Mouse (Mus musculus): Measurements from ENCODE around the gene Nup133. TPM values are rescaled to one million over a fixed set of nuclear protein-coding genes. Genes with fewer than 3 reads are reported as not detected.

The Nup133 gene
- polyA plus RNA-seq, 1 experiment from 2014 or later, result 52.3 TPM

DNA sequence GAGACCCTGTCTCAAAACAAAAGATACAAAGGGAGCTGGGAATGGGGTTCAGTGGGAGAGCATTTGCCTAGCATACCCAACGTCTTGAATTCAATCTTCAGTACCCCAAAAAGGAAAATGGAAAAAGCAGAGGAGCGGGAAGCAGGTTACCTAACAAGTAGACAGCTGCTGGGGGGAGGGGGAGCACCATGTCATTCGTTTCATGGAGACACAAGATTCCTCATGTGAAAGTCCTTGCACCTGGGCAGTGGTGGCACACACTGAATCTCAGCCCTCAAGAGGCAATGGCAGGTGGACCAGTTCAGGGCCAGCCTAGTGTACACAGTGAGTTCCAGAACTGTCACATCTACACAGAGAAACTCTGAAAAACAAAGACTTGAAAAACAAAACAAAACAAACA lies 91.7 kb downstream of the Nup133 start:
- DNase-seq (ENCODE audit: low spot score) (no peak), ATAC-seq (ENCODE audit: insufficient read depth, low FRiP score, low TSS enrichment) (no peak)
- H3K9me3 ChIP-seq (ENCODE audit: control insufficient read depth, low read length), result no peaks in the 10 kb centered on the region
- H3K4me2 ChIP-seq (ENCODE audit: low read depth), result no peak overlapping the region
- 66% methylated on average over 3 of the region's 3 CpGs for WGBS
- H3K36me3 ChIP-seq (ENCODE audit: control insufficient read depth, insufficient read depth, low read length), result no peaks in the 10 kb centered on the region
- peaks cover 14% of the 10 kb centered on the region for H3K27me3 ChIP-seq (ENCODE audit: control insufficient read depth, insufficient read depth, low read length)
- no peaks in the 10 kb centered on the region for H3K4me1 ChIP-seq (ENCODE audit: control insufficient read depth, insufficient read depth, low read length)
- H3K4me3 ChIP-seq (ENCODE audit: low read depth, low read length), result no peak overlapping the region
- no peak overlapping the region for H3K9ac ChIP-seq (ENCODE audit: low read length)
- H3K27ac ChIP-seq (ENCODE audit: low read depth, low read length), result no peak overlapping the region

DNA sequence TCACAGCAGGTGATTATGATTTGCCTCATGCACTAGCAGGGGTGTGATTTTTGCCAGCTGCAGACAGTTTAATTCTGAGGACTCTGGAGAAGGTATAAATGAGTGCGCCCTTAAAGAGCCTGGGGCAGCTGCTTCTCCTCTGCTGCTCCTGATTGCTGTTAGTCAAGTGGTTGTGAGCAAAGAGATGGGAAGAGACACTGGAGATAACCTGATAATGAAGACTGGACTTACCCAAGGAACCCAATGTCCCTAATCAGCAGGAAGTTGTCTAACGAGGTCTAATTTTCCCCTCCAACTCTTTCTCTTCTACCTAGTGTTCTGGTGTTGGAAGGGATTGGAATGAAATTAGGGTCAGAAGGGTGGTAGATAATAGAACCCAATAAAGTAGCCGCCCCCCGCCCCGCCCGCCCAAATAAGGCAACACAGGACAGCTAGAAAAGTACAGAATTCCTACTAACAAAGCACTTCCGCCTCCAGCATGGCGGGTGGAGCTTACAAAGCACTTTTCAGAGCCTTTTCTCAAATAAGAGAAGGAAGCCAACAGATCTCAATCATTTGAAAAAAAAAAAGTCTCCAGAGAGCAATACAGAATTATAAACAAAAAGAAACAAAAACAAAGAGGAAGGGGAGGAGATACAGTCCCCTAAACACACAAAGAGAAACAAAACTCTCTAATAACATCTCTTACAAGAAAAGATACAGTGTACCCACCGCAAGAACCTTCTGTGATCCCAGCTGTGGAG lies 94.2 kb downstream of the Nup133 start:
- no peak overlapping the region for H3K9ac ChIP-seq (ENCODE audit: low read length)
- no peak overlapping the region for H3K4me3 ChIP-seq (ENCODE audit: low read depth, low read length)
- no peaks in the 10 kb centered on the region for H3K9me3 ChIP-seq (ENCODE audit: control insufficient read depth, low read length)
- ATAC-seq (ENCODE audit: insufficient read depth, low FRiP score, low TSS enrichment) (no peak), DNase-seq (ENCODE audit: low spot score) (no peak)
- H3K27me3 ChIP-seq (ENCODE audit: control insufficient read depth, insufficient read depth, low read length), result 0 out of 2 replicates have a peak, but pooled peaks cover 2% of the 10 kb centered on the region
- WGBS, result 86% methylated on average over 9 of the region's 9 CpGs
- H3K4me1 ChIP-seq (ENCODE audit: control insufficient read depth, insufficient read depth, low read length), result no peaks in the 10 kb centered on the region
- H3K27ac ChIP-seq (ENCODE audit: low read depth, low read length), result no peak overlapping the region
- no peak overlapping the region for H3K4me2 ChIP-seq (ENCODE audit: low read depth)
- H3K36me3 ChIP-seq (ENCODE audit: control insufficient read depth, insufficient read depth, low read length), result no peaks in the 10 kb centered on the region

DNA sequence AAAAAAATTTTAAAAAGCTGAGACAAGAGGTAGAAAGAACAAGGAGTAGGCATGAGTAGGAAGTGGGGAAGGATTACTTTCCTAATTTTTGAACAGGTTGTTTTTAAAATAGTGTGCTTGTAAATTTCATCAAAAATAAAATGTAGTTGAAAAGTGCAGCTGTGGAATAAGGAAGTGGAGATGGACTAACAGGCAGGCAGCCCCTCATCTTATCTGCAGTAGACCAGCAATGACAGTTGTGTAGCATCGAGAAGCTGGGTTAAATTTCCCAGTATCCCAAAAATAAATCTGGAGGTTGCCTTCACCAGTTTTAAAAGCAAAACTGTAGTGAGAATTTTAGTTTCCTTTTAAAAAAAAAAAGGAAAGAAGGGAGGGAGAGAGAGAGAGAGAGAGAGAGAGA lies 94.8 kb downstream of the Nup133 start:
- DNase-seq (ENCODE audit: low spot score), result no peak
- H3K27me3 ChIP-seq (ENCODE audit: control insufficient read depth, insufficient read depth, low read length), result no peaks in the 10 kb centered on the region
- no peaks in the 10 kb centered on the region for H3K9me3 ChIP-seq (ENCODE audit: control insufficient read depth, low read length)
- no peak overlapping the region for H3K27ac ChIP-seq (ENCODE audit: low read depth, low read length)
- no peak overlapping the region for H3K9ac ChIP-seq (ENCODE audit: low read length)
- 93% methylated on average over 1 of the region's 1 CpGs for whole genome bisulfite sequencing
- H3K4me2 ChIP-seq (ENCODE audit: low read depth), result no peak overlapping the region
- no peak overlapping the region for H3K4me3 ChIP-seq (ENCODE audit: low read depth, low read length)
- no peaks in the 10 kb centered on the region for H3K4me1 ChIP-seq (ENCODE audit: control insufficient read depth, insufficient read depth, low read length)
- no peaks in the 10 kb centered on the region for H3K36me3 ChIP-seq (ENCODE audit: control insufficient read depth, insufficient read depth, low read length)
- ATAC-seq (ENCODE audit: insufficient read depth, low FRiP score, low TSS enrichment), result no peak

DNA sequence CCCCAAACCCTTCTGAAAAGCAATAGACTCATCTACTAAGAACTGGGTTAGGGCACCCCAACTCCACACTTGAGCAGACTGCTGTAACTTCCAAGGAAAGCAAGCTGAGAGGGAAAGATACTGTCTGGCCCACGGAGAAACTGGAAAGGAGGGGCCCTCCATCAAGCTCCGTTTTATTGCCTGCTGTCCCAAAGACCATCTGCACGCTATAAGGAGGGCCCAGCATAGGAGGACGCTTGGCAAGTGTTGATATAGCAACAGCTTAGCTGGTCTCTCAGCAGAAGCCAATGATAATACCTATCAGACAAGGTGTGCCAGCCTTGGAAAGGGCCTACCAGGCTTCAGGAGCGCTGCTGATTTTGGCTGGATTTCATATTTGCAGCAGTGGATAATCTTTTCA lies 97.5 kb downstream of the Nup133 start:
- DNase-seq (ENCODE audit: low spot score) (no peak), ATAC-seq (ENCODE audit: insufficient read depth, low FRiP score, low TSS enrichment) (no peak)
- H3K36me3 ChIP-seq (ENCODE audit: control insufficient read depth, insufficient read depth, low read length), result no peaks in the 10 kb centered on the region
- 38% methylated on average over 5 of the region's 5 CpGs for WGBS
- H3K4me2 ChIP-seq (ENCODE audit: low read depth), result no peak overlapping the region
- H3K9ac ChIP-seq (ENCODE audit: low read length), result no peak overlapping the region
- H3K4me1 ChIP-seq (ENCODE audit: control insufficient read depth, insufficient read depth, low read length), result peaks cover 3% of the 10 kb centered on the region; the same call in 1 of the 2 replicates
- no peak overlapping the region for H3K27ac ChIP-seq (ENCODE audit: low read depth, low read length)
- no peaks in the 10 kb centered on the region for H3K9me3 ChIP-seq (ENCODE audit: control insufficient read depth, low read length)
- no peaks in the 10 kb centered on the region for H3K27me3 ChIP-seq (ENCODE audit: control insufficient read depth, insufficient read depth, low read length)
- no peak overlapping the region for H3K4me3 ChIP-seq (ENCODE audit: low read depth, low read length)

DNA sequence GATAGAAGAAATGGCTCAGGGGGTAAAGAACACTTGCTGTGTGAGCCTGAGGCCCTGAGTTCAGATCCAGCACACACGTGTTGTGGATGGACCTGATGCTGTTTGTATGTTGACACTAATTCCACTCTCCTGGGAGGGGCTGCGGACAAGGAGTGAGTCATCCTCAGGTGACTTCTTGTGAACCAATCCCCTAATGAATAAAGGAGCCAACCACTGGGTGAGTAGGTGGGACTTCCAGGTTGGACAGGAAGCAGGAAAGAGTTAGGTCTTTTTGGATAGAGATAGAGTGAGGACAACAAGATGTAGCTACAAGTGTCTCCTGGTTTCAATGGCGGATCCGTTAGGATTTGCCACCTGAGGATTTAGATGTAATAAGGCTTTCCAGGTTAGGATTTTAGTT lies 99.7 kb downstream of the Nup133 start:
- H3K9me3 ChIP-seq (ENCODE audit: control insufficient read depth, low read length), result no peaks in the 10 kb centered on the region
- 80% methylated on average over 4 of the region's 4 CpGs for WGBS
- no peaks in the 10 kb centered on the region for H3K36me3 ChIP-seq (ENCODE audit: control insufficient read depth, insufficient read depth, low read length)
- H3K4me3 ChIP-seq (ENCODE audit: low read depth, low read length), result no peak overlapping the region
- no peak overlapping the region for H3K9ac ChIP-seq (ENCODE audit: low read length)
- peaks cover 3% of the 10 kb centered on the region; the same call in 1 of the 2 replicates for H3K4me1 ChIP-seq (ENCODE audit: control insufficient read depth, insufficient read depth, low read length)
- ATAC-seq (ENCODE audit: insufficient read depth, low FRiP score, low TSS enrichment), result no peak
- no peak overlapping the region for H3K4me2 ChIP-seq (ENCODE audit: low read depth)
- DNase-seq (ENCODE audit: low spot score), result no peak
- H3K27ac ChIP-seq (ENCODE audit: low read depth, low read length), result no peak overlapping the region
- H3K27me3 ChIP-seq (ENCODE audit: control insufficient read depth, insufficient read depth, low read length), result no peaks in the 10 kb centered on the region

DNA sequence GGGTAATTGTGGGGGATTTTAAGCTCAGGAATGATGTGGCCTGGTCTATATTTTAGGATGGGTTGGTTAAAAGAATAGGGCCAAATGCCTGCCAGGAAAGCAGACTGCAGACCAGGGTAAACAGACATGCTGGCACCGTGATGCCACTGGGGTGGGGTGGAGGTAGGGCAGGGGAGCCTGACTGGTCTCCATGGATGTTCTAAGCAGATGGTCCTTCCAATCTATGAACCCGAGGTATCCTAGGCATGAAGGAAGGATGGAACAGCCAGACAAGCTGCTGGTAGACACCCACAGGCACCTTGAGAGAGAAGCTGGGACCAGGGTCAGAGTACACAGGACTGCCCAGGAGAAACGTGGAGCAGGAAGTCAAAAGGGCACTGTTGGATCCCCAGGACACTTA lies 101.5 kb downstream of the Nup133 start:
- H3K4me3 ChIP-seq (ENCODE audit: low read depth, low read length), result no peak overlapping the region
- no peaks in the 10 kb centered on the region for H3K9me3 ChIP-seq (ENCODE audit: control insufficient read depth, low read length)
- no peak overlapping the region for H3K9ac ChIP-seq (ENCODE audit: low read length)
- WGBS, result 74% methylated on average over 3 of the region's 3 CpGs
- no peaks in the 10 kb centered on the region for H3K27me3 ChIP-seq (ENCODE audit: control insufficient read depth, insufficient read depth, low read length)
- H3K27ac ChIP-seq (ENCODE audit: low read depth, low read length), result no peak overlapping the region
- no peak for ATAC-seq (ENCODE audit: insufficient read depth, low FRiP score, low TSS enrichment)
- H3K4me2 ChIP-seq (ENCODE audit: low read depth), result no peak overlapping the region
- DNase-seq (ENCODE audit: low spot score), result no peak
- peaks cover 3% of the 10 kb centered on the region; the same call in 1 of the 2 replicates for H3K4me1 ChIP-seq (ENCODE audit: control insufficient read depth, insufficient read depth, low read length)
- no peaks in the 10 kb centered on the region for H3K36me3 ChIP-seq (ENCODE audit: control insufficient read depth, insufficient read depth, low read length)

Other genes starting within 250 kb of the Nup133 start
- gene Rab4a, start 143.3 kb downstream of the Nup133 start, polyA plus RNA-seq (2014; fragmentation: Nextera tagmentation; extraction: Ambion mirVana), result 66.1 and 71.4 TPM in 2 replicates
- 6.3 and 6.7 TPM in 2 replicates for gene Ccsap, start 89.1 kb downstream of the Nup133 start, polyA plus RNA-seq (2014; fragmentation: Nextera tagmentation; extraction: Ambion mirVana)
- gene Acta1, start 54.5 kb downstream of the Nup133 start, polyA plus RNA-seq (2014; fragmentation: Nextera tagmentation; extraction: Ambion mirVana), result 90.2 and 95.2 TPM in 2 replicates
- 20.1 and 21.7 TPM in 2 replicates for gene Abcb10, start 33.9 kb upstream of the Nup133 start, polyA plus RNA-seq (2014; fragmentation: Nextera tagmentation; extraction: Ambion mirVana)
- gene Taf5l, start 72.1 kb upstream of the Nup133 start, polyA plus RNA-seq (2014; fragmentation: Nextera tagmentation; extraction: Ambion mirVana), result 43.2 and 45.6 TPM in 2 replicates
- 7.9 and 9.7 TPM in 2 replicates for gene Urb2, start 72.2 kb upstream of the Nup133 start, polyA plus RNA-seq (2014; fragmentation: Nextera tagmentation; extraction: Ambion mirVana)